18 mouse cellular contexts compared by ENCODE assay signal in genomic region chr19:28926366-28926765, GRCm38 (mm10). TPM values are rescaled to one million over a fixed set of nuclear protein-coding genes. Genes with fewer than 3 reads are reported as not detected.
"Had no signal": no experiment of that assay in that cellular context is flagged by ENCODE, and none has a peak within 500 bp of the region (broad histone marks: within the 10 kb centered on the region; RNA-seq: fewer than 3 reads in every experiment).

No protein-coding gene starts in this region.

- H3K9me3 ChIP-seq: limb, embryonic 10.5 days; limb, embryonic 13.5 days; liver, embryonic 12.5 days; liver, embryonic 15.5 days; lung, embryonic 15.5 days; megakaryocyte, embryonic 14.5 days; neural tube, embryonic 12.5 days; neural tube, embryonic 15.5 days had no signal

- H3K36me3 ChIP-seq: limb, embryonic 10.5 days; limb, embryonic 13.5 days; liver, embryonic 12.5 days; liver, embryonic 15.5 days; lung, embryonic 15.5 days; neural tube, embryonic 12.5 days; neural tube, embryonic 15.5 days had no signal

- DNase-seq: kidney, postnatal 14 days; kidney, postnatal 4 days; liver; lung, adult 18-20 months; lung, postnatal 10 days; lung, postnatal 36 days; midbrain, embryonic 14.5 days; thymus, adult 18-20 months; thymus, postnatal 36 days had no signal

- H3K4me2 ChIP-seq: limb, embryonic 13.5 days; liver, embryonic 12.5 days; liver, embryonic 15.5 days; lung, embryonic 15.5 days; midbrain, embryonic 11.5 days; neural tube, embryonic 12.5 days; neural tube, embryonic 15.5 days had no signal

- H3K27me3 ChIP-seq: limb, embryonic 13.5 days; liver, embryonic 12.5 days; liver, embryonic 15.5 days; lung, embryonic 15.5 days; megakaryocyte, embryonic 14.5 days; neural tube, embryonic 12.5 days; neural tube, embryonic 15.5 days had no signal

- ATAC-seq: liver, embryonic 12.5 days had no signal

- H3K27ac ChIP-seq: limb, embryonic 10.5 days; limb, embryonic 13.5 days; liver, embryonic 12.5 days; liver, embryonic 15.5 days; lung, embryonic 15.5 days; neural tube, embryonic 12.5 days; neural tube, embryonic 15.5 days had no signal

- H3K4me3 ChIP-seq: limb, embryonic 10.5 days; limb, embryonic 13.5 days; liver, embryonic 12.5 days; liver, embryonic 15.5 days; lung, embryonic 15.5 days; megakaryocyte, embryonic 14.5 days; neural tube, embryonic 12.5 days; neural tube, embryonic 15.5 days had no signal

- H3K4me1 ChIP-seq: limb, embryonic 10.5 days; limb, embryonic 13.5 days; liver, embryonic 15.5 days; lung, embryonic 15.5 days; neural tube, embryonic 12.5 days; neural tube, embryonic 15.5 days had no signal

- H3K9ac ChIP-seq: limb, embryonic 13.5 days; liver, embryonic 12.5 days; liver, embryonic 15.5 days; lung, embryonic 15.5 days; neural tube, embryonic 12.5 days; neural tube, embryonic 15.5 days had no signal

RNA-seq across cellular contexts. Expression of gene 4430402I18Rik, which starts 41.2 kb away (rescaled TPM):
- polyA plus RNA-seq: limb, embryonic 10.5 days had no signal
